Mouse (Mus musculus) fibroblast of lung, adult 2 months (primary cell): ENCODE results near the gene Mpzl3.

Experiments used
- DNase-seq: peaks from one replicate; pipeline ENCODE4 v3.0.0-alpha.2; 2011; ENCODE audit warnings: low read depth

The Mpzl3 gene

GRCm38 (mm10) chr9:45042947-45043346, 12.0 kb upstream of the Mpzl3 start:
- no peak for DNase-seq

- no peak for DNase-seq
These were observed 8.0 kb upstream of the Mpzl3 start for GRCm38 (mm10) chr9:45046973-45047372.

GRCm38 (mm10) chr9:45048511-45048910, 6.5 kb upstream of the Mpzl3 start:
- DNase-seq, result no peak

GRCm38 (mm10) chr9:45049731-45050130, 5.3 kb upstream of the Mpzl3 start:
- DNase-seq, result no peak

GRCm38 (mm10) chr9:45050301-45050700, 4.7 kb upstream of the Mpzl3 start:
- no peak for DNase-seq

GRCm38 (mm10) chr9:45058304-45058940, 3.4 kb downstream of the Mpzl3 start:
- no peak for DNase-seq

GRCm38 (mm10) chr9:45060151-45060550, 5.2 kb downstream of the Mpzl3 start:
- no peak for DNase-seq

- DNase-seq, result no peak
These were observed 7.7 kb downstream of the Mpzl3 start for GRCm38 (mm10) chr9:45062677-45063076.

GRCm38 (mm10) chr9:45064421-45064820, 9.4 kb downstream of the Mpzl3 start:
- no peak for DNase-seq

- no peak for DNase-seq
These were observed 11.7 kb downstream of the Mpzl3 start for GRCm38 (mm10) chr9:45066735-45067134.

- no peak for DNase-seq
These were observed 16.8 kb downstream of the Mpzl3 start for GRCm38 (mm10) chr9:45071800-45072199.

- no peak for DNase-seq
These were observed 22.9 kb downstream of the Mpzl3 start for GRCm38 (mm10) chr9:45077859-45078258.

- no peak for DNase-seq
These were observed 24.0 kb downstream of the Mpzl3 start, which contains the start of gene Jaml for GRCm38 (mm10) chr9:45079011-45079410. Gene Jaml, plus strand, starts transcription at chr9:45079183.

- DNase-seq, result no peak
These were observed 28.1 kb downstream of the Mpzl3 start for GRCm38 (mm10) chr9:45083132-45083531.

- no peak for DNase-seq
These were observed 29.6 kb downstream of the Mpzl3 start for GRCm38 (mm10) chr9:45084556-45084955.

GRCm38 (mm10) chr9:45085741-45086690, 31.0 kb downstream of the Mpzl3 start:
- DNase-seq, result no peak

- DNase-seq, result no peak
These were observed 33.1 kb downstream of the Mpzl3 start for GRCm38 (mm10) chr9:45088040-45088439.

- no peak for DNase-seq
These were observed 35.8 kb downstream of the Mpzl3 start for GRCm38 (mm10) chr9:45090811-45091210.

- DNase-seq, result no peak
These were observed 37.7 kb downstream of the Mpzl3 start for GRCm38 (mm10) chr9:45092641-45093040.

- no peak for DNase-seq
These were observed 40.4 kb downstream of the Mpzl3 start for GRCm38 (mm10) chr9:45095149-45095937.

- no peak for DNase-seq
These were observed 42.9 kb downstream of the Mpzl3 start for GRCm38 (mm10) chr9:45097877-45098276.

- DNase-seq, result no peak
These were observed 43.4 kb downstream of the Mpzl3 start for GRCm38 (mm10) chr9:45098426-45098825.
